Mouse (Mus musculus) liver, embryonic 11.5 days (tissue): ENCODE data around the gene Gphn. TPM values are rescaled to one million over a fixed set of nuclear protein-coding genes. Genes with fewer than 3 reads are reported as not detected.

Experiments used
- ATAC-seq: fragments of 200-750 bp; cut with Nextera tagmentation; replicated peaks from 2 replicates; pipeline ENCODE4 v1.8.0; 2017; ENCODE audit warnings: moderate number of reproducible peaks, mild to moderate bottlenecking, moderate TSS enrichment, moderate library complexity; ENCODE audit not compliant: low FRiP score
- DNase-seq: peaks from one replicate; pipeline ENCODE4 v3.0.0-alpha.2; 2017; ENCODE audit warnings: low spot score
- H3K27ac ChIP-seq: fragments of 300-500 bp; sonication (generic); 2 replicates; pipeline ENCODE4 v1.5.1; 2014; ENCODE audit warnings: mild to moderate bottlenecking, low read depth, low read length, control low read depth
- H3K27me3 ChIP-seq: fragments of 300-500 bp; sonication (generic); replicated peaks from 2 replicates; pipeline ENCODE4 v1.6.1; 2014; ENCODE audit warnings: low read length, mixed read lengths; ENCODE audit not compliant: control insufficient read depth, insufficient read depth
- H3K36me3 ChIP-seq: fragments of 300-500 bp; sonication (generic); 2 replicates; pipeline ENCODE4 v1.6.1; 2014; ENCODE audit warnings: mild to moderate bottlenecking, low read length, moderate library complexity, mixed read lengths; ENCODE audit not compliant: control insufficient read depth, insufficient read depth
- H3K4me1 ChIP-seq: fragments of 300-500 bp; sonication (generic); replicated peaks from 2 replicates; pipeline ENCODE4 v1.6.1; 2014; ENCODE audit warnings: low read length, mixed read lengths; ENCODE audit not compliant: control insufficient read depth, insufficient read depth
- H3K4me2 ChIP-seq: fragments of 300-500 bp; sonication (generic); 2 replicates; pipeline ENCODE4 v1.6.1; 2014; ENCODE audit warnings: mild to moderate bottlenecking, control low read depth, moderate library complexity
- H3K4me3 ChIP-seq: fragments of 300-500 bp; sonication (generic); 2 replicates; pipeline ENCODE4 v1.5.1; 2014; ENCODE audit warnings: low read depth, low read length, control low read depth
- H3K9ac ChIP-seq: fragments of 300-500 bp; sonication (generic); 2 replicates; pipeline ENCODE4 v1.6.1; 2014; ENCODE audit warnings: low read depth, low read length, control low read depth
- H3K9me3 ChIP-seq: fragments of 300-500 bp; sonication (generic); 2 replicates; pipeline ENCODE4 v1.6.1; 2016; ENCODE audit warnings: low read length, inconsistent platforms, mixed read lengths; ENCODE audit not compliant: control insufficient read depth
- WGBS: fragments of 180-500 bp; shearing (Covaris S2); extraction: QIAGEN DNeasy Blood & Tissue Kit; methylation state at CpG from one replicate; pipeline ENCODE4 v1.1.7; 2014; 5-methylcytosine and 5-hydroxymethylcytosine counted together
- polyA plus RNA-seq: library from polyadenylated mRNA; unstranded; fragments of >200 nt; fragmentation: Nextera tagmentation; extraction: Ambion mirVana; gene quantifications from 2 replicates; pipeline ENCODE4 v1.2.1, GENCODE M21; 2014

Gene Gphn
- polyA plus RNA-seq, 1 experiment from 2014 or later, result 13.2 TPM

GRCm38 (mm10) chr12:78215490-78215889 lies 10.7 kb upstream of the Gphn start:
- Histone ChIP-seq H3K9ac (no peak overlapping the region), H3K4me2 (no peak overlapping the region), H3K27me3 (no peaks in the 10 kb centered on the region), H3K27ac (no peak overlapping the region), H3K4me3 (no peak overlapping the region), H3K36me3 (no peaks in the 10 kb centered on the region), H3K4me1 (no peaks in the 10 kb centered on the region), H3K9me3 (no peaks in the 10 kb centered on the region)
- ATAC-seq (no peak), DNase-seq (no peak)
- WGBS, result 78% methylated on average over 6 of the region's 6 CpGs

GRCm38 (mm10) chr12:78219191-78219825 lies 6.9 kb upstream of the Gphn start:
- Histone ChIP-seq H3K27ac (no peak overlapping the region), H3K27me3 (no peaks in the 10 kb centered on the region), H3K36me3 (no peaks in the 10 kb centered on the region), H3K9ac (no peak overlapping the region), H3K9me3 (no peaks in the 10 kb centered on the region), H3K4me1 (no peaks in the 10 kb centered on the region), H3K4me2 (no peak overlapping the region), H3K4me3 (no peak overlapping the region)
- no peak for ATAC-seq
- no peak for DNase-seq
- WGBS, result 82% methylated on average over 4 of the region's 4 CpGs

- DNase-seq (peak; percentile 86), ATAC-seq (peak; percentile 78)
- H3K4me2 ChIP-seq, result peak overlapping the region; percentile 87
- H3K27me3 ChIP-seq, result no peaks in the 10 kb centered on the region
- no peaks in the 10 kb centered on the region for H3K9me3 ChIP-seq
- H3K27ac ChIP-seq, result peak overlapping the region; percentile 95
- WGBS, result under 1% methylated on average over 41 of the region's 48 CpGs
- peak overlapping the region; percentile 81 for H3K9ac ChIP-seq
- no peaks in the 10 kb centered on the region for H3K36me3 ChIP-seq
- peak overlapping the region; percentile 94 for H3K4me3 ChIP-seq
- H3K4me1 ChIP-seq, result no peaks in the 10 kb centered on the region; the same call in 1 of the 2 replicates
Measured at GRCm38 (mm10) chr12:78226519-78226875, 318 bp downstream of the Gphn start.

- 1% methylated on average over 42 of the region's 57 CpGs for WGBS
Measured at GRCm38 (mm10) chr12:78227021-78227932, 1.1 kb downstream of the Gphn start.

GRCm38 (mm10) chr12:78228139-78228538 lies 2.0 kb downstream of the Gphn start:
- H3K4me3 ChIP-seq, result no peak overlapping the region; the same call in 1 of the 2 replicates
- no peaks in the 10 kb centered on the region for H3K27me3 ChIP-seq
- 52% methylated on average over 4 of the region's 4 CpGs for WGBS

More at GRCm38 (mm10) chr12:78227021-78227932, 1.1 kb downstream of the Gphn start:
- peak; percentile 16 for ATAC-seq
- peak overlapping the region; percentile 95 for H3K27ac ChIP-seq
- H3K4me1 ChIP-seq, result no peaks in the 10 kb centered on the region; the same call in 1 of the 2 replicates
- no peaks in the 10 kb centered on the region for H3K9me3 ChIP-seq
- no peaks in the 10 kb centered on the region for H3K27me3 ChIP-seq
- no peaks in the 10 kb centered on the region for H3K36me3 ChIP-seq
- peak overlapping the region; percentile 87 for H3K4me2 ChIP-seq
- peak; percentile 65 for DNase-seq
- H3K4me3 ChIP-seq, result peak overlapping the region; percentile 94
- H3K9ac ChIP-seq, result peak overlapping the region; percentile 81

GRCm38 (mm10) chr12:78232560-78232959 lies 6.4 kb downstream of the Gphn start:
- no peaks in the 10 kb centered on the region for H3K27me3 ChIP-seq
- no peak overlapping the region for H3K9ac ChIP-seq
- no peak overlapping the region for H3K4me3 ChIP-seq
- no peaks in the 10 kb centered on the region for H3K36me3 ChIP-seq
- H3K9me3 ChIP-seq, result no peaks in the 10 kb centered on the region
- H3K27ac ChIP-seq, result no peak overlapping the region
- DNase-seq, result no peak
- no peaks in the 10 kb centered on the region; the same call in 1 of the 2 replicates for H3K4me1 ChIP-seq
- no peak overlapping the region for H3K4me2 ChIP-seq
- ATAC-seq, result no peak

More at GRCm38 (mm10) chr12:78228139-78228538, 2.0 kb downstream of the Gphn start:
- Histone ChIP-seq H3K9me3 (no peaks in the 10 kb centered on the region), H3K4me2 (peak overlapping the region; percentile 87), H3K4me1 (no peaks in the 10 kb centered on the region; the same call in 1 of the 2 replicates), H3K27ac (no peak overlapping the region), H3K36me3 (no peaks in the 10 kb centered on the region), H3K9ac (no peak overlapping the region)
- no peak for ATAC-seq
- no peak for DNase-seq

- Histone ChIP-seq H3K9me3 (no peaks in the 10 kb centered on the region), H3K4me1 (no peaks in the 10 kb centered on the region), H3K9ac (no peak overlapping the region), H3K27me3 (no peaks in the 10 kb centered on the region), H3K36me3 (no peaks in the 10 kb centered on the region), H3K4me2 (no peak overlapping the region), H3K27ac (no peak overlapping the region), H3K4me3 (no peak overlapping the region)
- ATAC-seq, result no peak
- DNase-seq, result no peak
- 67% methylated on average over 1 of the region's 1 CpGs for WGBS
Measured at GRCm38 (mm10) chr12:78248366-78248765, 22.2 kb downstream of the Gphn start.

- Histone ChIP-seq H3K4me3 (no peak overlapping the region), H3K36me3 (no peaks in the 10 kb centered on the region), H3K4me2 (no peak overlapping the region), H3K27ac (no peak overlapping the region), H3K27me3 (no peaks in the 10 kb centered on the region), H3K9ac (no peak overlapping the region), H3K4me1 (no peaks in the 10 kb centered on the region), H3K9me3 (no peaks in the 10 kb centered on the region)
- DNase-seq, result no peak
- no peak for ATAC-seq
Measured at GRCm38 (mm10) chr12:78249151-78249550, 23.0 kb downstream of the Gphn start.
